Mouse (Mus musculus) forebrain, embryonic 16.5 days (tissue): ENCODE data around the gene Lars2. TPM values are rescaled to one million over a fixed set of nuclear protein-coding genes. Genes with fewer than 3 reads are reported as not detected.

Experiments used
- ATAC-seq: fragments of 200-750 bp; cut with Nextera tagmentation; 2 replicates; pipeline ENCODE4 v1.8.0; 2017; ENCODE audit warnings: mild to moderate bottlenecking, moderate library complexity
- H3K27ac ChIP-seq: fragments of 300-500 bp; sonication (generic); 2 replicates; pipeline ENCODE4 v1.5.1; 2014; ENCODE audit warnings: low read length, control low read depth
- H3K27me3 ChIP-seq: fragments of 300-500 bp; sonication (generic); replicated peaks from 2 replicates; pipeline ENCODE4 v1.6.1; 2014; ENCODE audit warnings: low read length; ENCODE audit not compliant: control insufficient read depth, insufficient read depth
- H3K36me3 ChIP-seq: fragments of 300-500 bp; sonication (generic); 2 replicates; pipeline ENCODE4 v1.6.1; 2014; ENCODE audit not compliant: control insufficient read depth, insufficient read depth
- H3K4me1 ChIP-seq: fragments of 300-500 bp; sonication (generic); replicated peaks from 2 replicates; pipeline ENCODE4 v1.6.1; 2014; ENCODE audit warnings: low read length; ENCODE audit not compliant: control insufficient read depth, insufficient read depth
- H3K4me2 ChIP-seq: fragments of 300-500 bp; sonication (generic); 2 replicates; pipeline ENCODE4 v1.6.1; 2014; ENCODE audit warnings: mild to moderate bottlenecking, low read length, control low read depth
- H3K4me3 ChIP-seq: fragments of 300-500 bp; sonication (generic); replicated peaks from 2 replicates; pipeline ENCODE4 v1.5.1; 2014; ENCODE audit warnings: mild to moderate bottlenecking, low read length, control low read depth
- H3K9ac ChIP-seq: fragments of 300-500 bp; sonication (generic); replicated peaks from 2 replicates; pipeline ENCODE4 v1.6.1; 2014; ENCODE audit warnings: low read depth, low read length, control low read depth
- H3K9me3 ChIP-seq: fragments of 300-500 bp; sonication (generic); 2 replicates; pipeline ENCODE4 v1.6.1; 2016; ENCODE audit warnings: low read length; ENCODE audit not compliant: control insufficient read depth
- WGBS: fragments of 180-500 bp; shearing (Covaris S2); extraction: QIAGEN DNeasy Blood & Tissue Kit; methylation state at CpG from one replicate; pipeline ENCODE4 v1.1.7; 2014; 5-methylcytosine and 5-hydroxymethylcytosine counted together
- polyA plus RNA-seq: library from polyadenylated mRNA; unstranded; fragments of >200 nt; fragmentation: Nextera tagmentation; extraction: Ambion mirVana; gene quantifications from 2 replicates; pipeline ENCODE4 v1.2.1, GENCODE M21; 2015

Lars2 gene
- polyA plus RNA-seq, 1 experiment from 2014 or later: 763 TPM

- Histone ChIP-seq H3K9me3 (no peaks in the 10 kb centered on the region), H3K27ac (no peak overlapping the region), H3K27me3 (no peaks in the 10 kb centered on the region), H3K9ac (no peak overlapping the region), H3K4me2 (peak overlapping the region; percentile 58), H3K4me1 (peaks cover 26% of the 10 kb centered on the region), H3K36me3 (no peaks in the 10 kb centered on the region), H3K4me3 (peak overlapping the region; percentile 67; the same call in 1 of the 2 replicates)
- no peak for ATAC-seq
- WGBS: 91% methylated on average over 8 of the region's 8 CpGs
These were observed 113.1 kb downstream of the Lars2 start for GRCm38 (mm10) chr9:123479876-123480252.

GRCm38 (mm10) chr9:123480253-123480921, 113.7 kb downstream of the Lars2 start:
- H3K9me3 ChIP-seq: no peaks in the 10 kb centered on the region
- H3K27me3 ChIP-seq: no peaks in the 10 kb centered on the region
- WGBS: 84% methylated on average over 18 of the region's 18 CpGs
- H3K4me2 ChIP-seq: peak overlapping the region; percentile 28
- no peaks in the 10 kb centered on the region for H3K36me3 ChIP-seq
- peaks cover 26% of the 10 kb centered on the region for H3K4me1 ChIP-seq
- ATAC-seq: no peak
- no peak overlapping the region for H3K9ac ChIP-seq
- no peak overlapping the region for H3K27ac ChIP-seq
- peak overlapping the region; percentile 7; the same call in 1 of the 2 replicates for H3K4me3 ChIP-seq

- Histone ChIP-seq H3K27me3 (no peaks in the 10 kb centered on the region), H3K4me1 (peaks cover 26% of the 10 kb centered on the region), H3K4me2 (peak overlapping the region; percentile 28), H3K27ac (no peak overlapping the region), H3K9ac (no peak overlapping the region), H3K9me3 (no peaks in the 10 kb centered on the region), H3K4me3 (no peak overlapping the region), H3K36me3 (no peaks in the 10 kb centered on the region)
- ATAC-seq: no peak
- 72% methylated on average over 7 of the region's 7 CpGs for WGBS
These were observed 114.4 kb downstream of the Lars2 start for GRCm38 (mm10) chr9:123481136-123481535.

- no peak overlapping the region for H3K9ac ChIP-seq
- no peaks in the 10 kb centered on the region for H3K9me3 ChIP-seq
- H3K36me3 ChIP-seq: no peaks in the 10 kb centered on the region
- 91% methylated on average over 1 of the region's 1 CpGs for WGBS
- H3K27me3 ChIP-seq: no peaks in the 10 kb centered on the region
- H3K4me1 ChIP-seq: peaks cover 22% of the 10 kb centered on the region
- no peak overlapping the region for H3K27ac ChIP-seq
- no peak overlapping the region for H3K4me3 ChIP-seq
- no peak overlapping the region for H3K4me2 ChIP-seq
- ATAC-seq: no peak
These were observed 116.9 kb downstream of the Lars2 start for GRCm38 (mm10) chr9:123483598-123483997.

GRCm38 (mm10) chr9:123484830-123485229, 118.1 kb downstream of the Lars2 start:
- Histone ChIP-seq H3K36me3 (no peaks in the 10 kb centered on the region), H3K9ac (no peak overlapping the region), H3K27ac (no peak overlapping the region), H3K27me3 (no peaks in the 10 kb centered on the region), H3K4me2 (no peak overlapping the region), H3K9me3 (no peaks in the 10 kb centered on the region), H3K4me3 (no peak overlapping the region), H3K4me1 (peaks cover 13% of the 10 kb centered on the region)
- 98% methylated on average over 3 of the region's 3 CpGs for WGBS
- no peak for ATAC-seq

- no peaks in the 10 kb centered on the region for H3K27me3 ChIP-seq
- H3K4me3 ChIP-seq: no peak overlapping the region
- no peaks in the 10 kb centered on the region for H3K36me3 ChIP-seq
- H3K9ac ChIP-seq: no peak overlapping the region
- no peaks in the 10 kb centered on the region for H3K9me3 ChIP-seq
- peaks cover 7% of the 10 kb centered on the region; the same call in 1 of the 2 replicates for H3K4me1 ChIP-seq
- no peak overlapping the region for H3K27ac ChIP-seq
- no peak for ATAC-seq
- no peak overlapping the region for H3K4me2 ChIP-seq
- WGBS: 92% methylated on average over 4 of the region's 4 CpGs
These were observed 118.8 kb downstream of the Lars2 start for GRCm38 (mm10) chr9:123485561-123485960.

- H3K27me3 ChIP-seq: no peaks in the 10 kb centered on the region
- 87% methylated on average over 3 of the region's 3 CpGs for WGBS
These were observed 119.9 kb downstream of the Lars2 start for GRCm38 (mm10) chr9:123486635-123487034.

GRCm38 (mm10) chr9:123489073-123489472, 122.3 kb downstream of the Lars2 start:
- ATAC-seq: no peak
- H3K9me3 ChIP-seq: no peaks in the 10 kb centered on the region
- peaks cover 6% of the 10 kb centered on the region for H3K4me1 ChIP-seq
- WGBS: 82% methylated on average over 2 of the region's 2 CpGs
- H3K4me2 ChIP-seq: no peak overlapping the region
- no peak overlapping the region for H3K27ac ChIP-seq
- no peak overlapping the region for H3K4me3 ChIP-seq
- no peaks in the 10 kb centered on the region for H3K27me3 ChIP-seq
- no peak overlapping the region for H3K9ac ChIP-seq
- H3K36me3 ChIP-seq: no peaks in the 10 kb centered on the region

More at GRCm38 (mm10) chr9:123486635-123487034, 119.9 kb downstream of the Lars2 start:
- H3K27ac ChIP-seq: no peak overlapping the region
- no peak overlapping the region for H3K4me3 ChIP-seq
- H3K4me2 ChIP-seq: no peak overlapping the region
- H3K4me1 ChIP-seq: peaks cover 6% of the 10 kb centered on the region
- H3K9ac ChIP-seq: no peak overlapping the region
- H3K9me3 ChIP-seq: no peaks in the 10 kb centered on the region
- no peaks in the 10 kb centered on the region for H3K36me3 ChIP-seq
- ATAC-seq: no peak

- Histone ChIP-seq H3K4me3 (no peak overlapping the region), H3K36me3 (no peaks in the 10 kb centered on the region), H3K4me1 (peaks cover 6% of the 10 kb centered on the region), H3K9ac (no peak overlapping the region), H3K4me2 (no peak overlapping the region), H3K9me3 (no peaks in the 10 kb centered on the region), H3K27ac (no peak overlapping the region), H3K27me3 (no peaks in the 10 kb centered on the region)
- 80% methylated on average over 9 of the region's 9 CpGs for WGBS
- no peak for ATAC-seq
These were observed 123.1 kb downstream of the Lars2 start for GRCm38 (mm10) chr9:123489727-123490343.
